Mouse (Mus musculus) heart, adult 2 months (tissue): ENCODE results near the gene Aqp5.

Experiments used
- CTCF ChIP-seq: fragments of 200-600 bp; IDR thresholded peaks from 2 replicates; pipeline ENCODE4 v1.8.1; 2022; ENCODE audit warnings: antibody characterized with exemption, mild to moderate bottlenecking, moderate library complexity
- EP300 ChIP-seq: fragments of 200-500 bp; IDR thresholded peaks from 2 replicates; pipeline ENCODE4 v1.6.1; 2011; ENCODE audit warnings: low read depth, low read length, control low read depth; ENCODE audit not compliant: insufficient read depth
- POLR2A ChIP-seq: fragments of 200-500 bp; IDR thresholded peaks from 2 replicates; pipeline ENCODE4 v1.6.1; 2011; ENCODE audit warnings: mild to moderate bottlenecking, low read depth, low read length, control low read depth; ENCODE audit not compliant: insufficient read depth

GRCm38 (mm10) chr15:99611563-99611962 is 21.0 kb downstream of the Aqp5 start:
- TF ChIP-seq CTCF (no peak), POLR2A (no peak), EP300 (no peak)
